Mouse (Mus musculus) thymus, adult 2 months (tissue): ENCODE data around the gene Fam71b. TPM values are rescaled to one million over a fixed set of nuclear protein-coding genes. Genes with fewer than 3 reads are reported as not detected.
A peak's percentile ranks its signal among the peaks of the same experiment; 100 is the strongest.

ENCODE experiments used
- DNase-seq: peaks from one replicate; pipeline ENCODE4 v3.0.0; 2021
- H3K27ac ChIP-seq: fragments of 200-500 bp; 2 replicates; pipeline ENCODE4 v1.5.1; 2012; ENCODE audit warnings: low read length, control low read depth; ENCODE audit not compliant: control insufficient read depth, insufficient read depth
- H3K27me3 ChIP-seq: fragments of 200-500 bp; 2 replicates; pipeline ENCODE4 v1.6.1; 2012; ENCODE audit warnings: mild to moderate bottlenecking, low read length, moderate library complexity, mixed read lengths; ENCODE audit not compliant: control insufficient read depth, insufficient read depth
- H3K36me3 ChIP-seq: fragments of 200-500 bp; 2 replicates; pipeline ENCODE4 v1.6.1; 2012; ENCODE audit warnings: mild to moderate bottlenecking, low read length, moderate library complexity; ENCODE audit not compliant: control insufficient read depth, insufficient read depth
- H3K4me1 ChIP-seq: fragments of 200-500 bp; replicated peaks from 2 replicates; pipeline ENCODE4 v1.6.1; 2012; ENCODE audit warnings: low read length; ENCODE audit not compliant: control insufficient read depth, insufficient read depth
- H3K4me3 ChIP-seq: fragments of 200-500 bp; 2 replicates; pipeline ENCODE4 v1.5.1; 2012; ENCODE audit warnings: mild to moderate bottlenecking, low read length, control low read depth, moderate library complexity; ENCODE audit not compliant: control insufficient read depth, insufficient read depth
- CTCF ChIP-seq: fragments of 200-500 bp; IDR thresholded peaks from 2 replicates; pipeline ENCODE4 v1.5.1; 2012; ENCODE audit warnings: mild to moderate bottlenecking, control low read depth, low read length, moderate library complexity, borderline replicate concordance; ENCODE audit not compliant: control insufficient read depth, poor library complexity, insufficient read depth; ENCODE audit errors: extremely low read depth
- POLR2A ChIP-seq: fragments of 200-500 bp; IDR thresholded peaks from 2 replicates; pipeline ENCODE4 v1.6.1; 2012; ENCODE audit warnings: mild to moderate bottlenecking, low read length, control low read depth, moderate library complexity; ENCODE audit not compliant: control insufficient read depth, poor library complexity, insufficient read depth; ENCODE audit errors: extremely low read depth
- WGBS: fragments of 180-500 bp; shearing (Covaris S2); methylation state at CpG from one replicate; pipeline ENCODE4 v1.1.7; 2018; 5-methylcytosine and 5-hydroxymethylcytosine counted together
- polyA plus RNA-seq: library from polyadenylated mRNA; depleted of rRNA; stranded (reverse); fragments of >200 nt; gene quantifications from 2 replicates; pipeline ENCODE4 v1.2.3, GENCODE M21; 2012

Gene Fam71b
- polyA plus RNA-seq, 1 experiment = 2.6 TPM

DNA sequence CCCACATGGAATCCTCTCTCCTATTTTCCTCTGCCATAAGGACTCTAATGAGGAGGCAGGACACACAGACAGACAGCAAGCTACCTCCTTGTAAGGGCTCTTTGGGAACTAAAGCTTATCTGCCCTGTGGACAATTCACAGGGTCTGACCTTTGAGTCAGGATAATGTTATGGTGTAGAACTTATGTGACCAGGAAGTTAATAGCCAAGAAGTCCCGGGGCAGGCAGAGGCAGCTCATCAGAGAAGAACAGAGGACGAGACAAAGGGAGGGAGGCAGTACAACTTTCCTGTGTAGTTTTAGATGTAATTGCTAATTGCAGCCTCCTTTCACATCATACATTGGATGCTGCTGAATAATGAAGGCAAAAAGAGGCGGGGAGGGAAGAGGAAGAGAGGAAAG, 5.7 kb upstream of the Fam71b start:
- Histone ChIP-seq H3K4me3 (no peak overlapping the region), H3K27me3 (no peaks in the 10 kb centered on the region), H3K4me1 (peaks cover 49% of the 10 kb centered on the region), H3K27ac (peak overlapping the region; percentile 95), H3K36me3 (peaks cover 4% of the 10 kb centered on the region)
- 40% methylated on average over 3 of the region's 3 CpGs for WGBS
- no peak for DNase-seq
- TF ChIP-seq CTCF (no peak), POLR2A (no peak)

- Histone ChIP-seq H3K36me3 (no peaks in the 10 kb centered on the region), H3K27me3 (no peaks in the 10 kb centered on the region), H3K4me1 (peaks cover 49% of the 10 kb centered on the region), H3K27ac (no peak overlapping the region), H3K4me3 (no peak overlapping the region)
- WGBS = 74% methylated on average over 7 of the region's 7 CpGs
- no peak for DNase-seq
- no peak for TF ChIP-seq POLR2A
- TF ChIP-seq CTCF = no peak
These were observed 3.5 kb upstream of the Fam71b start for GRCm38 (mm10) chr11:46392890-46393289.

DNA sequence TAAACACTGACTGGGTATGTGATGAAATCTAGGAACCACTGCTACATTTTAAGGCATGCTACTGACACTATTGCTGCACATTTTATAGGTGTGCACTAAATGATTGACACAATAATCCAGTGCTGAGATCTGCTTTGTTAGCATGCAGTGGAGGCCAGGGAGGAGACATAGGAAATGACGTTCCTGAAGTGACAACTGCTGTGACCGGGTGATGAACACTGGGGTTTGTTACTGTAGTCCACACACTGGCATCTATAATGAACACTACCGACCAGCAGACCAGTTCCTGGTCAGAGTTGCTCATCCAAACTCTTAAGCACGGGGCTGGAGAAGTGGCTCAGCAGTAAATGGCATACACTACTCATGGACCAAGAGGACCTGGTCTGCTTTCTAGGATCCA, 2.9 kb upstream of the Fam71b start:
- no peaks in the 10 kb centered on the region for H3K36me3 ChIP-seq
- no peak overlapping the region for H3K4me3 ChIP-seq
- WGBS = 87% methylated on average over 4 of the region's 4 CpGs
- peaks cover 49% of the 10 kb centered on the region for H3K4me1 ChIP-seq
- no peak for DNase-seq
- no peak for TF ChIP-seq CTCF
- TF ChIP-seq POLR2A = no peak
- no peak overlapping the region for H3K27ac ChIP-seq
- no peaks in the 10 kb centered on the region for H3K27me3 ChIP-seq

GRCm38 (mm10) chr11:46395088-46395487, 1.3 kb upstream of the Fam71b start:
- TF ChIP-seq CTCF (no peak), POLR2A (no peak)
- Histone ChIP-seq H3K27me3 (no peaks in the 10 kb centered on the region), H3K4me1 (peaks cover 51% of the 10 kb centered on the region), H3K4me3 (no peak overlapping the region), H3K36me3 (no peaks in the 10 kb centered on the region), H3K27ac (peak overlapping the region; percentile 98)
- WGBS = 91% methylated on average over 2 of the region's 2 CpGs
- no peak for DNase-seq

- Histone ChIP-seq H3K27ac (peak overlapping the region; percentile 98), H3K36me3 (no peaks in the 10 kb centered on the region), H3K4me1 (peaks cover 45% of the 10 kb centered on the region), H3K27me3 (no peaks in the 10 kb centered on the region), H3K4me3 (peak overlapping the region; percentile 4; the same call in 1 of the 2 replicates)
- TF ChIP-seq POLR2A = 0 out of 2 replicates have a peak, but pooled peaks have one; percentile 7
- no peak for TF ChIP-seq CTCF
- peak; percentile 62 for DNase-seq
- 27% methylated on average over 2 of the region's 2 CpGs for WGBS
These were observed 661 bp upstream of the Fam71b start for GRCm38 (mm10) chr11:46395698-46396097.

DNA sequence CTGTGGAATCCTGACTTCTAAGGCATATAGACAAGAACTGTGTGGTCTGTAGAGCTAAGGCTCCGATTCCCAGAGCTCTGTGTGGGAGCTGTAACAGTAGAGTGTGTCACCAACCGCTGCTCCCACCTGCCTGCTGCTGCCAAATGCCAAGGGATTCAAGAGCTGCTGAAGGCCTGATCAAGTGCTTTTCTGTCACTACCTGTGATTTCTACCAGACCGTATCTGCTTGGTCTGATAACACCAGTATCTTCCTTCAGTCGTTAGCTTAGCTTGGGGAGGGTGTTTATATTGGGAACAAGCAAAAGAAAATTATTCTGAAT, 461 bp downstream of the Fam71b start:
- Histone ChIP-seq H3K27ac (peak overlapping the region; percentile 98), H3K4me1 (peaks cover 41% of the 10 kb centered on the region), H3K36me3 (no peaks in the 10 kb centered on the region), H3K27me3 (no peaks in the 10 kb centered on the region), H3K4me3 (no peak overlapping the region)
- TF ChIP-seq POLR2A = no peak
- no peak for TF ChIP-seq CTCF
- 85% methylated on average over 4 of the region's 4 CpGs for WGBS
- no peak for DNase-seq

DNA sequence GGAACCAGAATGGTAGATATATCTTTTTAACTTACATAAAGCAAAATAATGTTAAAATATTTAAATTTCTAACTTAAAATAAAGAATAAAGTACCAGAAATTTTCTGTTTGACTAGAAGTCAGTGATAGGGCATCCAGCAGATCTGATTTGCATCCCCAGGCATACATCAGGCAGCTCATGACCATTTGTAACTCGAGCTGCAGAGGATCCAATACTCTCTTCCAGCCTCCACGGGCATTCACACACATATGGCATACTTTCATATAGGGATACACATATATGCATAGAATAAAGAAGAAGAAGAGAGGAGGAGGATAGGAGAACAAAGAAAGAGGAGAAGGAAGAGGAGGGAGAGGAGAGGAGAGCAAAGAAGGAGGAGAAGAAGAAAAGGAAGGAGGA, 1.5 kb downstream of the Fam71b start:
- WGBS = 89% methylated on average over 2 of the region's 2 CpGs
- no peak for TF ChIP-seq POLR2A
- TF ChIP-seq CTCF = no peak
- Histone ChIP-seq H3K4me3 (no peak overlapping the region), H3K4me1 (peaks cover 42% of the 10 kb centered on the region), H3K27me3 (no peaks in the 10 kb centered on the region), H3K27ac (no peak overlapping the region), H3K36me3 (no peaks in the 10 kb centered on the region)
- no peak for DNase-seq
